ENCODE assay signal across 14 mouse cellular contexts in genomic region chr9:32764374-32764773, GRCm38 (mm10).
DNase-seq lines count a peak whose midpoint lies in the region; ATAC-seq lines count a peak whose summit lies in the region.
"Had no signal": no experiment of that assay in that cellular context is flagged by ENCODE, and none has a peak within 500 bp of the region (broad histone marks: within the 10 kb centered on the region; RNA-seq: fewer than 3 reads in every experiment).

No protein-coding gene starts in this region.

- intact Hi-C loops in left cerebral cortex, postnatal 4 days (cut with DNase I) = no loop called here

- no peaks in the 10 kb centered on the region; the same call in 1 of the 2 replicates for H3K4me1 ChIP-seq in hindbrain, embryonic 16.5 days (ENCODE audit: control insufficient read depth, insufficient read depth, low read depth, low read length)
- H3K4me1 ChIP-seq in hindbrain, embryonic 11.5 days (replicated peaks; ENCODE audit: control insufficient read depth, insufficient read depth, low read length) = no peaks in the 10 kb centered on the region
- H3K4me1 ChIP-seq: neural tube, embryonic 12.5 days had no signal

- peak; percentile 36 for DNase-seq in cerebellum, adult 11-12 months
- no peak for DNase-seq in hindbrain, embryonic 11.5 days (ENCODE audit: low spot score)
- DNase-seq in cerebellum, adult 9-11 months = peak; percentile 34
- DNase-seq in left cerebral cortex, postnatal 4 days = peak; percentile 18
- DNase-seq in adrenal gland, postnatal 36 days = no peak
- DNase-seq: adrenal gland, postnatal 10 days; kidney, adult 2 months; thymus, adult 2 months had no signal

- H3K4me2 ChIP-seq in hindbrain, embryonic 16.5 days (ENCODE audit: low read length) = no peak overlapping the region
- no peak overlapping the region for H3K4me2 ChIP-seq in hindbrain, embryonic 11.5 days (replicated peaks; ENCODE audit: low read depth, low read length)
- H3K4me2 ChIP-seq: neural tube, embryonic 12.5 days had no signal

- no peak overlapping the region for H3K4me3 ChIP-seq in hindbrain, embryonic 16.5 days (ENCODE audit: low read length)
- no peak overlapping the region for H3K4me3 ChIP-seq in hindbrain, embryonic 11.5 days (ENCODE audit: low read depth, low read length)
- H3K4me3 ChIP-seq: neural tube, embryonic 12.5 days had no signal

- no peaks in the 10 kb centered on the region for H3K27me3 ChIP-seq in hindbrain, embryonic 16.5 days (replicated peaks; ENCODE audit: control insufficient read depth, insufficient read depth, low read length)
- H3K27me3 ChIP-seq in hindbrain, embryonic 11.5 days (ENCODE audit: control insufficient read depth, insufficient read depth, low read length) = no peaks in the 10 kb centered on the region
- H3K27me3 ChIP-seq: neural tube, embryonic 12.5 days had no signal

- no peak overlapping the region for H3K9ac ChIP-seq in hindbrain, embryonic 16.5 days (ENCODE audit: low read depth, low read length)
- no peak overlapping the region for H3K9ac ChIP-seq in hindbrain, embryonic 11.5 days (ENCODE audit: low read depth, low read length)
- H3K9ac ChIP-seq: neural tube, embryonic 12.5 days had no signal

- H3K9me3 ChIP-seq in hindbrain, embryonic 16.5 days (ENCODE audit: control insufficient read depth, low read length) = no peaks in the 10 kb centered on the region; the same call in 1 of the 2 replicates
- H3K9me3 ChIP-seq in hindbrain, embryonic 11.5 days (ENCODE audit: control insufficient read depth, low read length) = no peaks in the 10 kb centered on the region
- H3K9me3 ChIP-seq: G1E; neural tube, embryonic 12.5 days had no signal

- no peaks in the 10 kb centered on the region for H3K36me3 ChIP-seq in hindbrain, embryonic 16.5 days (ENCODE audit: control insufficient read depth, insufficient read depth, low read length)
- no peaks in the 10 kb centered on the region for H3K36me3 ChIP-seq in hindbrain, embryonic 11.5 days (ENCODE audit: control insufficient read depth, insufficient read depth, low read length)
- H3K36me3 ChIP-seq: G1E; neural tube, embryonic 12.5 days had no signal

- 55% methylated on average over 9 of the region's 9 CpGs for WGBS in hindbrain, embryonic 16.5 days
- 73% methylated on average over 9 of the region's 9 CpGs for WGBS in hindbrain, embryonic 11.5 days

- no peak overlapping the region; the same call in 1 of the 2 replicates for H3K27ac ChIP-seq in hindbrain, embryonic 16.5 days (ENCODE audit: low read depth, low read length)
- H3K27ac ChIP-seq in hindbrain, embryonic 11.5 days (ENCODE audit: low read depth, low read length) = no peak overlapping the region
- H3K27ac ChIP-seq: neural tube, embryonic 12.5 days had no signal

- ATAC-seq in cerebellum, adult (ENCODE audit: insufficient number of reproducible peaks, low FRiP score, low TSS enrichment) = no peak
- peak; percentile 69 for ATAC-seq in hindbrain, embryonic 16.5 days
- no peak for ATAC-seq in hindbrain, embryonic 11.5 days (ENCODE audit: low FRiP score)
- ATAC-seq in inflammation-experienced regulatory T-cells, adult 6 months = no peak
- ATAC-seq: forebrain, embryonic 16.5 days had no signal

Comparison
In these comparisons a context has a peak if more than half of its experiments do, and no peak if none do; other contexts are left out.
1. DNase-seq: peak in cerebellum, adult 11-12 months (single experiment), cerebellum, adult 9-11 months (single experiment) and left cerebral cortex, postnatal 4 days (single experiment); none in hindbrain, embryonic 11.5 days (single experiment) and adrenal gland, postnatal 36 days (0 of 2).